Mouse (Mus musculus): ENCODE measurements at regions not wholly inside any gene's neighbourhood (a gene's known extent, or its start where the extent isn't known, plus 50 kb on each side); places are given as distances from the start of the nearest gene placed in this dataset.

GRCm38 (mm10) chr5:119586391-119587058, 83.9 kb upstream of the Tbx3 start:
- Histone ChIP-seq H3K4me3 (no peak overlapping the region), H3K9me3 (peaks cover 3% of the 10 kb centered on the region; the same call in 1 of the 2 replicates), H3K36me3 (no peaks in the 10 kb centered on the region), H3K4me1 (peaks cover 9% of the 10 kb centered on the region), H3K9ac (no peak overlapping the region), H3K27ac (no peak overlapping the region), H3K27me3 (peaks cover 26% of the 10 kb centered on the region), H3K4me2 (replicated peaks) (no peak overlapping the region)
- 78% methylated on average over 12 of the region's 12 CpGs for WGBS
- no peak for ATAC-seq (ENCODE audit: low FRiP score, low read depth)

GRCm38 (mm10) chr5:119587239-119587811, 83.1 kb upstream of the Tbx3 start:
- WGBS = 36% methylated on average over 12 of the region's 12 CpGs
- no peak for ATAC-seq (ENCODE audit: low FRiP score, low read depth)
- no peak overlapping the region for H3K4me3 ChIP-seq
- H3K4me1 ChIP-seq = peaks cover 9% of the 10 kb centered on the region
- peaks cover 3% of the 10 kb centered on the region; the same call in 1 of the 2 replicates for H3K9me3 ChIP-seq
- no peaks in the 10 kb centered on the region for H3K36me3 ChIP-seq
- H3K27ac ChIP-seq = no peak overlapping the region
- H3K27me3 ChIP-seq = peaks cover 26% of the 10 kb centered on the region
- H3K4me2 ChIP-seq (replicated peaks) = no peak overlapping the region
- no peak overlapping the region for H3K9ac ChIP-seq

GRCm38 (mm10) chr5:119588340-119589272, 81.9 kb upstream of the Tbx3 start:
- Histone ChIP-seq H3K27ac (no peak overlapping the region), H3K27me3 (peaks cover 26% of the 10 kb centered on the region), H3K4me1 (peaks cover 9% of the 10 kb centered on the region), H3K9ac (no peak overlapping the region), H3K36me3 (no peaks in the 10 kb centered on the region), H3K9me3 (peaks cover 3% of the 10 kb centered on the region; the same call in 1 of the 2 replicates), H3K4me2 (replicated peaks) (no peak overlapping the region), H3K4me3 (no peak overlapping the region)
- no peak for ATAC-seq (ENCODE audit: low FRiP score, low read depth)
- WGBS = 21% methylated on average over 9 of the region's 9 CpGs

DNA sequence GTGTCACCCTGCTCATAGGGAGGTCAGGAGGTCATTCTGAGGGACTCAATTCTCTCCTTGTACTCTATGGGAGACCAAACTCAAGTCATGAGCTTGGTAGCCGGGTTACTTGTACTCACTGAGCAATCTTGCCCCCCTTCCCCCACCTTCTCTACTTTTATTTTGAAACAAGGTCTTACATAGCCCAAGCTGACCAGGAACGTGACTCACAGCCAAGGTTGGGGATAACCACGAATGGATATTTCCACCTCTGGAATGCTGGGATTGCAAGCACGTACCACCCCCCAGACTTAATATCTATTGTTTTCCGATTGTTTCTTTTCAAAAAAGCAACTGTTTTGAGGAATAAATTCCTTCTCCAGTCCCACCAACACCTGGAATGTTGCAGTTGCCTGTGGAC, 79.2 kb upstream of the Tbx3 start:
- Histone ChIP-seq H3K27me3 (peaks cover 26% of the 10 kb centered on the region), H3K4me3 (no peak overlapping the region), H3K27ac (no peak overlapping the region), H3K4me1 (peaks cover 9% of the 10 kb centered on the region), H3K9me3 (no peaks in the 10 kb centered on the region), H3K36me3 (no peaks in the 10 kb centered on the region), H3K4me2 (replicated peaks) (no peak overlapping the region), H3K9ac (no peak overlapping the region)
- no peak for ATAC-seq (ENCODE audit: low FRiP score, low read depth)
- 73% methylated on average over 5 of the region's 5 CpGs for WGBS

DNA sequence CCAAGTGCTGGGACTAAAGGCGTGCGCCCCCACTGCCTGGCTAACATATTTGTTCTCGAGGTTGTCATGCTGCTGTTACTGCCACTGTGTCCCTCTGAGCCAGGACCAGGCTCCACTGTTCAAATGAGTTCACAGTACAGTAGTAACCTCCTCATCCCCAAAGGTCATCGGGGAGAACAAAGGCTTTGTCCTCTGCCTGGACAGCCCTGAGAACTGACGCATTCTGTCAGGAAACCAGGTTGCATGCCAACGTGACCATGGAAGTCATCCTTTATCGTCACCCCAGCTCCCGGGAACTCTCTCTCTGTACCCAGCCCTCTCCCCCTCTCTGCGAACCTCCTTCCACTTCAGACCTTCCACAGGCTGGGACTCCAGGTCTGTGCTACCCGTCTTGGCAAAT, 77.6 kb upstream of the Tbx3 start:
- Histone ChIP-seq H3K27me3 (peaks cover 21% of the 10 kb centered on the region), H3K4me3 (no peak overlapping the region), H3K9ac (no peak overlapping the region), H3K27ac (no peak overlapping the region), H3K4me2 (replicated peaks) (no peak overlapping the region), H3K4me1 (peaks cover 21% of the 10 kb centered on the region), H3K36me3 (no peaks in the 10 kb centered on the region), H3K9me3 (no peaks in the 10 kb centered on the region)
- no peak for ATAC-seq (ENCODE audit: low FRiP score, low read depth)
- 89% methylated on average over 10 of the region's 10 CpGs for WGBS

GRCm38 (mm10) chr5:119594541-119594940, 75.9 kb upstream of the Tbx3 start:
- Histone ChIP-seq H3K4me3 (no peak overlapping the region), H3K9ac (no peak overlapping the region), H3K4me1 (peaks cover 19% of the 10 kb centered on the region), H3K4me2 (replicated peaks) (no peak overlapping the region), H3K27me3 (peaks cover 19% of the 10 kb centered on the region), H3K36me3 (no peaks in the 10 kb centered on the region), H3K27ac (no peak overlapping the region), H3K9me3 (no peaks in the 10 kb centered on the region)
- whole genome bisulfite sequencing = 88% methylated on average over 8 of the region's 8 CpGs
- no peak for ATAC-seq (ENCODE audit: low FRiP score, low read depth)

- Histone ChIP-seq H3K4me3 (no peak overlapping the region), H3K4me1 (peaks cover 19% of the 10 kb centered on the region), H3K27me3 (peaks cover 26% of the 10 kb centered on the region), H3K4me2 (replicated peaks) (no peak overlapping the region), H3K9ac (no peak overlapping the region), H3K9me3 (no peaks in the 10 kb centered on the region), H3K36me3 (no peaks in the 10 kb centered on the region), H3K27ac (no peak overlapping the region)
- 71% methylated on average over 19 of the region's 19 CpGs for WGBS
- no peak for ATAC-seq (ENCODE audit: low FRiP score, low read depth)
These were observed 74.0 kb upstream of the Tbx3 start for GRCm38 (mm10) chr5:119596295-119596993.

- H3K4me3 ChIP-seq = no peak overlapping the region
- H3K9me3 ChIP-seq = no peaks in the 10 kb centered on the region
- peaks cover 28% of the 10 kb centered on the region for H3K27me3 ChIP-seq
- no peaks in the 10 kb centered on the region for H3K36me3 ChIP-seq
- WGBS = 38% methylated on average over 8 of the region's 8 CpGs
- no peak overlapping the region for H3K4me2 ChIP-seq (replicated peaks)
- no peak overlapping the region for H3K27ac ChIP-seq
- H3K9ac ChIP-seq = no peak overlapping the region
- ATAC-seq (ENCODE audit: low FRiP score, low read depth) = no peak
- H3K4me1 ChIP-seq = peaks cover 19% of the 10 kb centered on the region
These were observed 73.5 kb upstream of the Tbx3 start for GRCm38 (mm10) chr5:119596994-119597391.

GRCm38 (mm10) chr5:119597530-119597929, 72.9 kb upstream of the Tbx3 start:
- Histone ChIP-seq H3K4me1 (peaks cover 19% of the 10 kb centered on the region), H3K4me2 (replicated peaks) (no peak overlapping the region), H3K27me3 (peaks cover 28% of the 10 kb centered on the region), H3K9me3 (no peaks in the 10 kb centered on the region), H3K9ac (no peak overlapping the region), H3K27ac (no peak overlapping the region; the same call in 1 of the 2 replicates), H3K4me3 (no peak overlapping the region), H3K36me3 (no peaks in the 10 kb centered on the region)
- no peak for ATAC-seq (ENCODE audit: low FRiP score, low read depth)
- 45% methylated on average over 3 of the region's 3 CpGs for WGBS

GRCm38 (mm10) chr5:119598166-119598565, 72.3 kb upstream of the Tbx3 start:
- Histone ChIP-seq H3K4me2 (replicated peaks) (no peak overlapping the region), H3K36me3 (no peaks in the 10 kb centered on the region; the same call in 1 of the 2 replicates), H3K27me3 (peaks cover 30% of the 10 kb centered on the region), H3K4me1 (peaks cover 19% of the 10 kb centered on the region), H3K9ac (no peak overlapping the region), H3K27ac (no peak overlapping the region), H3K4me3 (no peak overlapping the region), H3K9me3 (peaks cover 6% of the 10 kb centered on the region)
- 38% methylated on average over 10 of the region's 10 CpGs for WGBS
- no peak for ATAC-seq (ENCODE audit: low FRiP score, low read depth)

DNA sequence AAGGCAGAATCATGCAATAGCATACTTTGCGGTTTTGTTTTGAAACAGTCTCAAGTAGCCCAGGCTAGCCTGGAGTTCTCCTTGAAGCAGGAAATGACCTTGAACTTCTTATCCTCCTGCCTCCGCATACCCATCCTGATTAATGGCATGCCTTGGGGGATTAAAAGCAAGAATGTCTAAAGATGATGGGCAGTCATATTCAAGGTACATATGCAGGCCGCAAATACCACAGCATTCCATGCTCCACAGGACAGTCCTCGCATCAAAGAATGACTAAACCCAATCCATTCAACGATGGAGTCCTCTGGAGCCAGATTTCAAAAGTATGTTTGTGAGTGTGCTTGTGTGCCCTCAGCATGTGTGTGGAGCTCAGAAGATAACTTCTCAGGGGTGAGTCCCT, 69.1 kb upstream of the Tbx3 start:
- Histone ChIP-seq H3K27ac (no peak overlapping the region), H3K36me3 (no peaks in the 10 kb centered on the region; the same call in 1 of the 2 replicates), H3K9me3 (peaks cover 7% of the 10 kb centered on the region), H3K4me2 (replicated peaks) (no peak overlapping the region), H3K4me3 (no peak overlapping the region), H3K9ac (no peak overlapping the region), H3K27me3 (peaks cover 33% of the 10 kb centered on the region), H3K4me1 (peaks cover 23% of the 10 kb centered on the region)
- ATAC-seq (ENCODE audit: low FRiP score, low read depth) = no peak
- WGBS = 81% methylated on average over 5 of the region's 5 CpGs

Measured in limb, embryonic 13.5 days (tissue).